Mouse (Mus musculus): Measurements from ENCODE around the gene Sertad2.

DNA sequence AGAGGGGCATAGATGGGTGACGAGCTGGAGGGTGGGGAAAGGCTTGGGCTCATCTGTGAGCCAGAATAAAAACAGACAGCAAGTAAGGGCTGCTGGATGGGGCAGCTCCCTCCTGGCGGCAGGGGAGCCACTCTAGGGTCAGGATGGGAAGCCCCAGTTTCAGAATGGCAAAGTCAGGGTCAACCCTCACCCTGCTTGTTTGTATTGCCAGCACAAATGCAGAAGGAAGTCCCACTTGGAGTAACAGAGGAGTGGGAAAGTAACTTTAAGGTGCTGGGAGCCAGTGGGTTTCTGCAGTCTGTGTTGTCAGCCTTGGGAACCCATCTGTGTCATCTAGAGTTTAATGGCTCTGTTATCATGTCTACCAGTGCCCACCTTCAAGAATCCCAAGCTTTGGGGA lies 136.3 kb downstream of the Sertad2 start:
- TF ChIP-seq CTCF (conservative IDR thresholded peaks at IDR 0.05 in 1 of 2, IDR thresholded peaks at IDR 0.05 in 1 of 2; ENCODE audit: low read depth in 2 of 2, low read length in 2 of 2) (no peak), USF2 (conservative IDR thresholded peaks at IDR 0.05; ENCODE audit: low read depth, low read length) (no peak), BHLHE40 (IDR thresholded peaks at IDR 0.05; ENCODE audit: low read depth, low read length) (no peak), KAT2A (IDR thresholded peaks at IDR 0.05; ENCODE audit: insufficient replicate concordance, low read length) (no peak)
